Mouse (Mus musculus) thymus, postnatal 10 days (tissue): ENCODE measurements around the gene Adam3.

ENCODE experiments used
- DNase-seq, 2 experiments: peaks; one replicate each; pipeline ENCODE4 v3.0.0; 2021; ENCODE audit warnings: low spot score in 2 of 2

Gene Adam3

GRCm38 (mm10) chr8:24725630-24726029 lies at the start of gene Adam3:
Gene Adam3, minus strand, starts transcription at chr8:24725852.
- no peak for DNase-seq

GRCm38 (mm10) chr8:24724886-24725626 lies 596 bp downstream of the Adam3 start:
- DNase-seq = no peak
